Mouse (Mus musculus): ENCODE measurements around the gene Tgfb3. TPM values are rescaled to one million over a fixed set of nuclear protein-coding genes. Genes with fewer than 3 reads are reported as not detected.
A peak's percentile ranks its signal among the peaks of the same experiment; 100 is the strongest.

Gene Tgfb3
- polyA plus RNA-seq, 1 experiment from 2014 or later, result 15.7 TPM

- peak overlapping the region; percentile 63; the same call in 1 of the 2 replicates for H3K27ac ChIP-seq (replicated peaks)
- peak overlapping the region; percentile 62; the same call in 1 of the 2 replicates for H3K9ac ChIP-seq (replicated peaks)
- no peak for ATAC-seq (ENCODE audit: low FRiP score, low read depth)
- H3K27me3 ChIP-seq, result peaks cover 40% of the 10 kb centered on the region
- peak overlapping the region; percentile 50 for H3K4me3 ChIP-seq
- peaks cover 24% of the 10 kb centered on the region for H3K4me1 ChIP-seq
- H3K4me2 ChIP-seq (replicated peaks), result peak overlapping the region; percentile 73
- H3K9me3 ChIP-seq, result no peaks in the 10 kb centered on the region
- WGBS, result 6% methylated on average over 9 of the region's 9 CpGs
- no peaks in the 10 kb centered on the region for H3K36me3 ChIP-seq
Observed at GRCm38 (mm10) chr12:86078176-86078552, 677 bp downstream of the Tgfb3 start.

DNA sequence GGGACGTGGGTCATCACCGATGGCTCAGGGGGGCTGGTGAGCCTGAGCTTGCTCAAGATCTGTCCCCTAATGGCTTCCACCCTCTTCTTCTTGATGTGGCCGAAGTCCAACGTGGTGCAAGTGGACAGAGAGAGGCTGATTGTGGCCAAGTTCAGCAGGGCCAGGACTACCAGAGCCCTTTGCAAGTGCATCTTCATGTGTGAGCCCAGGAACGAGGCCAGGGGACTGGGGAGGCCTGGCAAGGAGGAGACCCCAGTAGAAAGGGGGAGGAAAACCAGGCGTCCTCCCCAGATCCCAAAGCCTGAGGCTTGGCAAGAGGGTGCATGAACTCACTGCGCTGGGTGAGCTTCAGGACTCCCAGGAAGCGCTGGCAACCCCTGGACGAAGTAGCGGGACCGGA is 1.1 kb downstream of the Tgfb3 start:
- H3K9me3 ChIP-seq, result no peaks in the 10 kb centered on the region
- 23% methylated on average over 11 of the region's 11 CpGs for WGBS
- no peaks in the 10 kb centered on the region for H3K36me3 ChIP-seq
- H3K27me3 ChIP-seq, result peaks cover 40% of the 10 kb centered on the region
- H3K4me3 ChIP-seq, result peak overlapping the region; percentile 50
- peaks cover 20% of the 10 kb centered on the region for H3K4me1 ChIP-seq
- no peak overlapping the region for H3K27ac ChIP-seq (replicated peaks)
- peak overlapping the region; percentile 73 for H3K4me2 ChIP-seq (replicated peaks)
- ATAC-seq (ENCODE audit: low FRiP score, low read depth), result no peak
- peak overlapping the region; percentile 62 for H3K9ac ChIP-seq (replicated peaks)

GRCm38 (mm10) chr12:86077322-86077721 is 1.5 kb downstream of the Tgfb3 start:
- Histone ChIP-seq H3K36me3 (no peaks in the 10 kb centered on the region), H3K4me1 (peaks cover 19% of the 10 kb centered on the region), H3K27me3 (peaks cover 40% of the 10 kb centered on the region), H3K4me2 (replicated peaks) (peak overlapping the region; percentile 73), H3K27ac (replicated peaks) (no peak overlapping the region), H3K9ac (replicated peaks) (peak overlapping the region; percentile 62; the same call in 1 of the 2 replicates), H3K9me3 (no peaks in the 10 kb centered on the region), H3K4me3 (peak overlapping the region; percentile 50)
- WGBS, result 26% methylated on average over 8 of the region's 8 CpGs
- ATAC-seq (ENCODE audit: low FRiP score, low read depth), result no peak

DNA sequence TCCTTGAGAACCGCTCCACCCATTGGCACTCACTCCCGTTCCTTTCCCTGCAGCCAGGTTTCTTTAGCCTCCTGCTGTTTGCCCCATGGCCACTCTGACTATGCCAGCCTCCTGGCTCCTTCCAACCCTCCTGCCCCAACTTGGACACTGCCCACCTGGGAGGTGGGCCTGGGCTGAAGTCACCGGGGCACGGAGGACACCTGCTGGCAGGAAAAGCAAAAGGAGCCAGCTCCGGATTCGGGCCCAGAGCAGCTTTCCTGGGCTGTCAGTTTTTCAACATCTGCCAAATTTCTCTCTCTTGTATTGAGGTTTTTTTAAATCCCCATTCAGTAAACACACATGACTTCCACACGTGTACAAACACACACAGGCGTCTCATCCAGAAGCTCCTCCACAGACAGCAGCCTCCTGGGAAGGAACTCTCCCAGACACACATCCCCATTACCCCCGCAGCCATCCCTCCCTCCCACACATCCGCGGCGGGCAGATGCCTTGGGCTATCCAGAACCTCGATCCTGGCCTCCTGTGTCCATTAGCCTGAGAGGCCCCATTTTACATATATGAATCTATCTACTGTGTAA is 2.4 kb downstream of the Tgfb3 start:
- H3K36me3 ChIP-seq, result no peaks in the 10 kb centered on the region
- no peak for ATAC-seq (ENCODE audit: low FRiP score, low read depth)
- H3K4me2 ChIP-seq (replicated peaks), result peak overlapping the region; percentile 18
- peak overlapping the region; percentile 10; the same call in 1 of the 2 replicates for H3K4me3 ChIP-seq
- H3K27ac ChIP-seq (replicated peaks), result no peak overlapping the region
- H3K4me1 ChIP-seq, result peaks cover 19% of the 10 kb centered on the region
- WGBS, result 8% methylated on average over 13 of the region's 13 CpGs
- peaks cover 40% of the 10 kb centered on the region for H3K27me3 ChIP-seq
- no peak overlapping the region for H3K9ac ChIP-seq (replicated peaks)
- no peaks in the 10 kb centered on the region for H3K9me3 ChIP-seq

DNA sequence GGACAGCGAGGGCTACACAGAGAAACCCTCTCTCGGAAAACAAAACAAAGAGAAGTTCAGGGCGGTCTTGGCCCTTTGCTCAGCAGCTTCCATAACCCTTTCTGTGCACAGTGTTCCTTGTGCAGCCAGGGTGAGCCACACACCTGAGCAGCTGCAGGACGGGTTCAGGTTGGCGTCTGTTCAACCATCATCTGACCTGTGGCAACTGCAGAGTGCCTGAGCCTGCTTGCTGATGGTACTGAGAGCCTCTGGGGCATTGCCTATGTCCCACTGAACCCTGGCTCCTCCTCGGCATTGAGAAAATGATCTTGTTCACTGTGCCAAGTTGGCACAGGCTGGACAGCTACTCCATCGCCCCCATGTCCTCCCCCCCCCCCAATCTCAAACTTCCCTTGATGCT is 3.5 kb downstream of the Tgfb3 start:
- Histone ChIP-seq H3K27me3 (peaks cover 30% of the 10 kb centered on the region), H3K4me2 (replicated peaks) (no peak overlapping the region), H3K4me1 (peaks cover 19% of the 10 kb centered on the region), H3K4me3 (no peak overlapping the region), H3K9me3 (no peaks in the 10 kb centered on the region), H3K27ac (replicated peaks) (no peak overlapping the region), H3K36me3 (no peaks in the 10 kb centered on the region), H3K9ac (replicated peaks) (no peak overlapping the region)
- no peak for ATAC-seq (ENCODE audit: low FRiP score, low read depth)
- WGBS, result 92% methylated on average over 7 of the region's 7 CpGs

GRCm38 (mm10) chr12:86074681-86075080 is 4.2 kb downstream of the Tgfb3 start:
- no peaks in the 10 kb centered on the region for H3K36me3 ChIP-seq
- no peak for ATAC-seq (ENCODE audit: low FRiP score, low read depth)
- H3K4me2 ChIP-seq (replicated peaks), result no peak overlapping the region
- H3K27me3 ChIP-seq, result peaks cover 25% of the 10 kb centered on the region
- peaks cover 19% of the 10 kb centered on the region for H3K4me1 ChIP-seq
- no peaks in the 10 kb centered on the region for H3K9me3 ChIP-seq
- no peak overlapping the region for H3K9ac ChIP-seq (replicated peaks)
- no peak overlapping the region for H3K27ac ChIP-seq (replicated peaks)
- WGBS, result 77% methylated on average over 12 of the region's 12 CpGs
- H3K4me3 ChIP-seq, result no peak overlapping the region

DNA sequence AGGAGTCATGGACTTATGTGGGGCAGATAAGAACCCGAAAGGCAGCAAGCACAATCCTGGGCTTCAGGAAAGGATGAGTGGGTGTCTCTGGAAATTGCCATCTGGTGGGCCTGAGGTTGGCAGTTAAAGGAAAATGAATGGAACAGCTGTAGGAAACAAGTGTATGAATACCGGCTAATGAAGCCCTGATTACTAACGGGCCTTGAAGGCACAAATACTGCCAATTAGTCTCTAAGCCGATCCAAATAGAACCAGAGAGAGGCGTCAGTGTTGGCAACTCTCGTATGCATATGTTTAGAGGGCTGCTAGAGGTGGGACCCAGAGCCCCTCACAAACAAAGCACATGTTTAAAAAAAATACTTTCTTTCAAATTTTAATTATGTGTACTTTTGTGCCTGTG is 7.4 kb downstream of the Tgfb3 start:
- Histone ChIP-seq H3K4me3 (no peak overlapping the region), H3K9me3 (no peaks in the 10 kb centered on the region), H3K36me3 (no peaks in the 10 kb centered on the region), H3K27me3 (peaks cover 8% of the 10 kb centered on the region), H3K4me2 (replicated peaks) (no peak overlapping the region), H3K4me1 (peaks cover 5% of the 10 kb centered on the region; the same call in 1 of the 2 replicates), H3K27ac (replicated peaks) (no peak overlapping the region), H3K9ac (replicated peaks) (no peak overlapping the region)
- 74% methylated on average over 6 of the region's 6 CpGs for WGBS
- no peak for ATAC-seq (ENCODE audit: low FRiP score, low read depth)

- H3K4me2 ChIP-seq (replicated peaks), result no peak overlapping the region
- no peak for ATAC-seq (ENCODE audit: low FRiP score, low read depth)
- 0 out of 2 replicates have a peak, but pooled peaks cover 2% of the 10 kb centered on the region for H3K36me3 ChIP-seq
- no peaks in the 10 kb centered on the region for H3K9me3 ChIP-seq
- H3K4me1 ChIP-seq, result no peaks in the 10 kb centered on the region
- no peak overlapping the region for H3K27ac ChIP-seq (replicated peaks)
- no peak overlapping the region for H3K4me3 ChIP-seq
- H3K9ac ChIP-seq (replicated peaks), result no peak overlapping the region
- no peaks in the 10 kb centered on the region for H3K27me3 ChIP-seq
Observed at GRCm38 (mm10) chr12:86064796-86065195, 14.0 kb downstream of the Tgfb3 start.

DNA sequence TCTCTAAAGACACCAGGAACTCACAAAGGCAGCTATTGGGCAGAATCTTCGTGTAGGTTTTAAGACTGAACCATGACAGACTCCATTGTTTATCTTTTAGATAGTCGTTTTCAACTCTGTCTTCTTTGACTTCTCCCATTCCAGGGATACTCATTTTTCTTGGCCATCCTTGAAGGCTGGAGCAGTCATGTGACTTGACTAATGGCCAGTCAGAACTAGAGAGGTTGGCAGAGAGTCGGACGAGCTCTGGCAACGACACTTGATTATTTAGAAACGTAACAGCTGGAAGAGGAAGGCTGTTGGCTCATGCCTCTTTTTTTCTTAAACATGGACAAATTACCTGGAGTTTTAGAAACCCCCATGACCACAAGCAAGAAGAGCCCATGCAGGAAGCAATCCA is 19.5 kb downstream of the Tgfb3 start:
- ATAC-seq (ENCODE audit: low FRiP score, low read depth), result no peak
- WGBS, result 88% methylated on average over 6 of the region's 6 CpGs
- Histone ChIP-seq H3K4me2 (replicated peaks) (no peak overlapping the region), H3K9ac (replicated peaks) (no peak overlapping the region), H3K4me1 (no peaks in the 10 kb centered on the region), H3K9me3 (no peaks in the 10 kb centered on the region), H3K27me3 (no peaks in the 10 kb centered on the region), H3K27ac (replicated peaks) (no peak overlapping the region), H3K36me3 (0 out of 2 replicates have a peak, but pooled peaks cover 2% of the 10 kb centered on the region), H3K4me3 (no peak overlapping the region)

DNA sequence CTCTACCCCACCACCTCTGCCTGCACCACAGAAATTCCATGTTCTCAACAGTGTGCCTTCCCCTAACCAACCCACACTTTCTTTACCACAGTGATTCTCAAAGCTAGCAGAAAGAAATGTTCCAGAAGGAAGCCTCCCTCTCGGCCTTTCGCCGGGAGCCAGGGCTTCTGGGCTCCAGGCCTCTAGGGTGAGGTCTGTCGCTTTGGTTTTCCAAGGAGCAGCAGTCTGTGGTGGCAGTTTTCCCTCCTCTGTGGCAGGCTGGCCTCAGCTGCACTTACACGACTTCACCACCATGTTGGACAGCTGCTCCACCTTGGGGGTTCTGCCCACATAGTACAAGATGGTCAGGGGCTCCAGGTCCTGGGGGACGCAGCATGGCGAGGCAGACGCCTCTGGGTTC is 21.3 kb downstream of the Tgfb3 start:
- Histone ChIP-seq H3K4me2 (replicated peaks) (no peak overlapping the region), H3K9ac (replicated peaks) (no peak overlapping the region), H3K27ac (replicated peaks) (no peak overlapping the region), H3K4me1 (no peaks in the 10 kb centered on the region), H3K36me3 (0 out of 2 replicates have a peak, but pooled peaks cover 2% of the 10 kb centered on the region), H3K4me3 (no peak overlapping the region), H3K9me3 (no peaks in the 10 kb centered on the region), H3K27me3 (no peaks in the 10 kb centered on the region)
- no peak for ATAC-seq (ENCODE audit: low FRiP score, low read depth)
- WGBS, result 86% methylated on average over 8 of the region's 8 CpGs

- H3K9me3 ChIP-seq, result no peaks in the 10 kb centered on the region
- 90% methylated on average over 8 of the region's 8 CpGs for WGBS
- no peak overlapping the region for H3K4me2 ChIP-seq (replicated peaks)
- no peak overlapping the region for H3K4me3 ChIP-seq
- ATAC-seq (ENCODE audit: low FRiP score, low read depth), result no peak
- no peak overlapping the region for H3K9ac ChIP-seq (replicated peaks)
- no peaks in the 10 kb centered on the region for H3K4me1 ChIP-seq
- H3K36me3 ChIP-seq, result 0 out of 2 replicates have a peak, but pooled peaks cover 2% of the 10 kb centered on the region
- H3K27me3 ChIP-seq, result no peaks in the 10 kb centered on the region
- H3K27ac ChIP-seq (replicated peaks), result no peak overlapping the region
Observed at GRCm38 (mm10) chr12:86056976-86057375, 21.9 kb downstream of the Tgfb3 start.

- no peak overlapping the region for H3K9ac ChIP-seq (replicated peaks)
- 95% methylated on average over 2 of the region's 2 CpGs for WGBS
- ATAC-seq (ENCODE audit: low FRiP score, low read depth), result no peak
Observed at GRCm38 (mm10) chr12:86055306-86055705, 23.5 kb downstream of the Tgfb3 start.

DNA sequence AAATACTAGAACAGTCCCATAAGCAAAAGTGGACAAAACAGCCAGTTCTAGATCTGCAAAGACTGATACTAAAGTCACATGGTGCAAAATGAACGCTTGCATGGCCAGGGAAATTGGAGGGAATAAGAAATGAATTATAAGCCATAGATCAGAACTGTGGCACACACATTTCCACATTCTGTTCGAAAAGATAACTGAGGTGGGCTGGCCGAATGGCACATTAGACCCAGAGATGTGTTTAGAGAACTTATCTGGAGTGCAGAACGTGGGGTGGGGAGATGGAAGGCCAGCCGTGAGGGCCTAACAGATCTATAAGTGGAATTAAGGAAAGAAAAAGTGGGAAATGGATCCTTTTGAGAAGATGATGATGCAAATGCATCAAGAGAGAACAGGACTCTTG is 27.4 kb downstream of the Tgfb3 start:
- Histone ChIP-seq H3K4me1 (peaks cover 3% of the 10 kb centered on the region; the same call in 1 of the 2 replicates), H3K36me3 (no peaks in the 10 kb centered on the region), H3K27me3 (no peaks in the 10 kb centered on the region), H3K4me3 (no peak overlapping the region), H3K4me2 (replicated peaks) (no peak overlapping the region), H3K9ac (replicated peaks) (no peak overlapping the region), H3K9me3 (no peaks in the 10 kb centered on the region), H3K27ac (replicated peaks) (no peak overlapping the region)
- 92% methylated on average over 5 of the region's 5 CpGs for WGBS
- ATAC-seq (ENCODE audit: low FRiP score, low read depth), result no peak

More at GRCm38 (mm10) chr12:86055306-86055705, 23.5 kb downstream of the Tgfb3 start:
- Histone ChIP-seq H3K27ac (replicated peaks) (no peak overlapping the region), H3K27me3 (no peaks in the 10 kb centered on the region), H3K4me3 (no peak overlapping the region), H3K36me3 (no peaks in the 10 kb centered on the region), H3K9me3 (no peaks in the 10 kb centered on the region), H3K4me2 (replicated peaks) (no peak overlapping the region), H3K4me1 (no peaks in the 10 kb centered on the region)

All from midbrain, embryonic 12.5 days (tissue).